Mouse (Mus musculus): ENCODE results near the gene Cks1b.

Cks1b gene

GRCm38 (mm10) chr3:89425876-89426275 is 7.7 kb upstream of the Cks1b start:
- DNase-seq (ENCODE audit: low read depth) = no peak

GRCm38 (mm10) chr3:89425141-89425525 is 7.0 kb upstream of the Cks1b start:
- no peak for DNase-seq (ENCODE audit: low read depth)

GRCm38 (mm10) chr3:89424416-89425140 is 6.4 kb upstream of the Cks1b start:
- DNase-seq (ENCODE audit: low read depth) = no peak

GRCm38 (mm10) chr3:89422556-89423205 is 4.5 kb upstream of the Cks1b start:
- DNase-seq (ENCODE audit: low read depth) = no peak

GRCm38 (mm10) chr3:89421810-89422473 is 3.8 kb upstream of the Cks1b start:
- peak; percentile 85 for DNase-seq (ENCODE audit: low read depth)

- peak; percentile 97 for DNase-seq (ENCODE audit: low read depth)
Observed at GRCm38 (mm10) chr3:89421002-89421774, 3.0 kb upstream of the Cks1b start.

GRCm38 (mm10) chr3:89420421-89420820 is 2.2 kb upstream of the Cks1b start:
- peak; percentile 19 for DNase-seq (ENCODE audit: low read depth)

- DNase-seq (ENCODE audit: low read depth) = peak; percentile 46
Observed at GRCm38 (mm10) chr3:89419981-89420380, 1.8 kb upstream of the Cks1b start.

GRCm38 (mm10) chr3:89419571-89419970 is 1.4 kb upstream of the Cks1b start:
- peak; percentile 92 for DNase-seq (ENCODE audit: low read depth)

- peak; percentile 86 for DNase-seq (ENCODE audit: low read depth)
Observed at GRCm38 (mm10) chr3:89418861-89419250, 673 bp upstream of the Cks1b start.

GRCm38 (mm10) chr3:89417840-89418169 is 378 bp downstream of the Cks1b start:
- no peak for DNase-seq (ENCODE audit: low read depth)

GRCm38 (mm10) chr3:89417131-89417530 is 1.1 kb downstream of the Cks1b start:
- no peak for DNase-seq (ENCODE audit: low read depth)

- DNase-seq (ENCODE audit: low read depth) = no peak
Observed at GRCm38 (mm10) chr3:89416158-89416557, 2.0 kb downstream of the Cks1b start.

- peak; percentile 100 for DNase-seq (ENCODE audit: low read depth)
Observed at GRCm38 (mm10) chr3:89411490-89412393, 6.4 kb downstream of the Cks1b start, which contains the start of gene Flad1. TSS of gene Flad1 (minus strand) at chr3:89411870.

GRCm38 (mm10) chr3:89410864-89411263 is 7.3 kb downstream of the Cks1b start:
- DNase-seq (ENCODE audit: low read depth) = no peak

- DNase-seq (ENCODE audit: low read depth) = no peak
Observed at GRCm38 (mm10) chr3:89409701-89410100, 8.5 kb downstream of the Cks1b start.

- DNase-seq (ENCODE audit: low read depth) = no peak
Observed at GRCm38 (mm10) chr3:89408448-89408847, 9.7 kb downstream of the Cks1b start.

- DNase-seq (ENCODE audit: low read depth) = peak; percentile 62
Observed at GRCm38 (mm10) chr3:89406887-89407286, 11.3 kb downstream of the Cks1b start.

GRCm38 (mm10) chr3:89402693-89403092 is 15.5 kb downstream of the Cks1b start, which contains the start of gene Lenep:
TSS of gene Lenep (minus strand) at chr3:89402793.
- peak; percentile 55 for DNase-seq (ENCODE audit: low read depth)

GRCm38 (mm10) chr3:89401329-89401728 is 16.9 kb downstream of the Cks1b start:
- no peak for DNase-seq (ENCODE audit: low read depth)

GRCm38 (mm10) chr3:89396654-89397005 is 21.6 kb downstream of the Cks1b start:
- DNase-seq (ENCODE audit: low read depth) = no peak
